Mouse (Mus musculus): ENCODE data around the gene Gm42421. TPM values are rescaled to one million over a fixed set of nuclear protein-coding genes. Genes with fewer than 3 reads are reported as not detected.

The Gm42421 gene
- 1 to 10 TPM in 1 of 2 experiments, not detected in 1; 1.3 TPM for polyA plus RNA-seq (2017; shearing (Covaris generic))

DNA sequence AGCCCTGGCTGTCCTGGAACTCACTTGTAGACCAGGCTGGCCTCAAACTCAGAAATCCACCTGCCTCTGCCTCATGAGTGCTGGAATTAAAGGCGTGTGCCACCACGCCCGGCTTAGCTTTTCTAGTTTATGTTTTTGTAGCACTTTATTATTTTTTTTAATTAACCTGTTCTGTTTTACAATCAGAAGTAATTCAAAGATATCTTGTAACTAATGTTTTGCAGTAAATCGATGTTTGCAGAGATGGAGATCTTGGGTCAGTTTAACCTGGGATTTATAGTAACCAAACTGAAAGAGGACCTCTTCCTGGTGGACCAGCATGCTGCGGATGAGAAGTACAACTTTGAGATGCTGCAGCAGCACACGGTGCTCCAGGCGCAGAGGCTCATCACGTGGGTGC lies at the start of gene Gm42421:
Gene Gm42421, plus strand, starts transcription at position 301 of the 400 bp plus-strand sequence.

DNA sequence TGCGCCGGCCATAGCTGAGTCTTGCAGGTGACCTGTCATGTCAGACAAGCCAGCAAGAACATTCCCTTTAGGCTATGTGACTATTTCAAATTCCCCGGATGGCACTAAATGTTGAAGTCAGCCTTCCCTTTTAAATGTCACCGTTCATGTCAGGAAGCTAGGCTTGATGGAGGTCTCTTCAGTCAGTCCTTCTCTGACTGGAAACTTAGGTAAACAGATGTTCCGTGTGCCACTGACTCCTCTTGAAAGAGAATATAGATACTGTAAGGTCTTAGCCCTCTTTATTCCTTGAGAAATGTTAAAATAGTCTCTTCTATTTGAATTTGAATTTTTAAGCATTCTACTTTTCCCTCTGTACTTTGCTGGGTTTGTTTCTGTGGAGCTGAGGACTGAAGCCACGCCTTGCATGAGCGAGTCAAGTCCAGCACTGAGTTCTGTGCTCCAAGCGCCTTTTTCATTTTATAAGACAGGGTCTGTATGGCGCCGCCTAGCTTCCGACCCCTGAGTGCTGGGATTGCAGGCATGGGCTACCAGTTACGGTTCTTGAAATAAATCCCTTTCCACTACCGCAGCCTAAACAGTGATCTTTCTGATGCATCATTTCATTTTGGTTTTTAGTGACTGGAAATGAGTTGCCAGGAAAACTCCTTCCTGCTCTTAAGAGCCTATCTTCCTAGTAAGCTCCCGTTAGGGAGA lies 30.2 kb upstream of the Gm42421 start, which contains the start of gene Ankrd61:
Gene Ankrd61, minus strand, starts transcription at position 51 of the 696 bp plus-strand sequence.

DNA sequence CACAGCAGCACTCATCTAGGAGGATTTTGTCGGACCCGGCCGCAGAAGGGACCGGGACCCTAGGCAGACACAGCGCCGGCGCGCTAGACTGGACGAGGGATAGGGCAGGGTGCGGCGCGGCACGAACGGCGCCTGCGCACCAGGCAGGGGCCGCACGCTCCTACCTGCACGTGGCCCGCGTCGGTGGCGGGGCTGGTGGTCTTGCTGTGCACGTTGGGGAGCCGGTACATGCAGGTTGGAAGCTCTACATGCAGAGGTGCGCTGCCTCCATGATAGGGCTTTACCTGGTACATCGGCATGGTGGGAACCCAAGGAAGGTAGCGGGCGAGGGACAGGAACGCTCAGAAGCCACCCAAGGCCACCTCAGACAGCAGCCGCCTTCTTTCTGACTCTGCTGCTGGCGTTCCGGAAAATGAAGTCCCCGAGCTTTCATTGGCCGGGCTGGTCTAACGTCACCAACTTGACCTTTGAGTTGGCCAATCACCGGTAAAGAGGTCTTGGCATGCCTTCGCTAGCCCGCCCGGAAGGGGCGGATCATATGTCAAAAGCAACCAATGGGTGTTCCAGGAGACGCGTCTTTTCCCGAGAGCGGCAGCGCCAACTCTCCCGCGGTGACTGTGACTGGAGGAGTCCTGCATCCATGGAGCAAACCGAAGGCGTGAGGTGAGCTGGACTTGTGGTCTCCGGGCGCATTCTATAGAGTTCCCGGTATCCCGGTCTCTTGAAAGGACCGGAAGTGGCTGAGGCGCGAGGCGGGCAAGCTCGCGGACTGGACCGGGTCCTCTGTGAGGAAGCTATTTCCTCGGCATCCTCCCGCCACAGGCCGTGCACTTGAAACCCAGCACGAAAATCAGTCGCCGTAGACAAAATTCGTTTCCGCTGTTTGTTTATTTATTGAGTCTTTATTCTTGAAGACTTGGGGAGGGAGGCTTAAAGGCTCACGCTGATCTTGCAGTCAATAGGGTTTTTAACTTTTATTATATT lies 18.3 kb upstream of the Gm42421 start, which contains the start of the genes Aimp2 and Pms2:
Gene Aimp2, minus strand, starts transcription at position 431 of the 984 bp plus-strand sequence.
Gene Pms2, plus strand, starts transcription at position 548 of the 984 bp plus-strand sequence.

DNA sequence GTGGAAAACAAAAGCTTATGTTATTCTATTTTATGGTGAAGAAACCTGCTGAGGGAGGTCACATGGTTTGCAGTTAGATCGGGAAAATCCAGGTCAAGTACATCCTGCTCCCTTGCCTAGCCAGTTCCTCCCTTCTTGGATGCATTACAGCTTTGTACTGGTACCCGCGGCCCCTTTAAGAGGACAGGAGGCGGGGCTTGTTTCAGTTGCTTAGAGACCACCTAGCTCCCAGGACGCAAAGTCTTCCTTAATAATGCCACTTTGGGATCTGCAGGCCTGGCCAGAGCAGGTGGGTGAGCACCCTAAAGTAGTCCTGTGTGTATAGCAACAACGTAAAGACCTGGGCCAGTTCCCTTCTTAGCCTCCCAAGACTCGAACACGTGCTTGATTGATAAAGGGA lies 4.9 kb downstream of the Gm42421 start, which contains the start of gene Rsph10b:
Gene Rsph10b, plus strand, starts transcription at position 205 of the 400 bp plus-strand sequence.

Other genes with a start within 250 kb of the Gm42421 start
- gene Usp42, start 195.9 kb upstream of the Gm42421 start, polyA plus RNA-seq (2017; shearing (Covaris generic)): 10 to 100 TPM; 18.9 to 20.2 TPM
- gene Eif2ak1, start 110.4 kb upstream of the Gm42421 start, polyA plus RNA-seq (2017; shearing (Covaris generic)): 10 to 100 TPM; 46.0 to 64.6 TPM
- under 1 TPM; 0.31 to 0.47 TPM for gene Ankrd61, start 30.5 kb upstream of the Gm42421 start, polyA plus RNA-seq (2017; shearing (Covaris generic))
- gene Aimp2, start 18.3 kb upstream of the Gm42421 start, polyA plus RNA-seq (2017; shearing (Covaris generic)): 10 to 100 TPM; 35.8 to 53.9 TPM
- 10 to 100 TPM; 26.9 to 37.6 TPM for gene Pms2, start 18.2 kb upstream of the Gm42421 start, polyA plus RNA-seq (2017; shearing (Covaris generic))
- gene Rsph10b, start 4.9 kb downstream of the Gm42421 start, polyA plus RNA-seq (2017; shearing (Covaris generic)): under 1 TPM; 0.39 to 0.76 TPM
- gene Ccz1, start 86.7 kb downstream of the Gm42421 start, polyA plus RNA-seq (2017; shearing (Covaris generic)): 10 to 100 TPM; 79.7 to 87.8 TPM
- gene Ocm, start 98.5 kb downstream of the Gm42421 start, polyA plus RNA-seq (2017; shearing (Covaris generic)): not detected
- 10 to 100 TPM in 1 of 2 experiments, 1 to 10 TPM in 1; 6.1 to 12.4 TPM for gene Lmtk2, start 172.3 kb downstream of the Gm42421 start, polyA plus RNA-seq (2017; shearing (Covaris generic))

Data from activated CD4-positive, CD25-positive, alpha-beta regulatory T cell (primary cell).